Mouse (Mus musculus) liver, postnatal 0 days (tissue): ENCODE data around the gene Rarres2. TPM values are rescaled to one million over a fixed set of nuclear protein-coding genes. Genes with fewer than 3 reads are reported as not detected.

ENCODE experiments used
- ATAC-seq: fragments of 200-750 bp; cut with Nextera tagmentation; 2 replicates; pipeline ENCODE4 v1.8.0; 2017; ENCODE audit warnings: mild to moderate bottlenecking, moderate library complexity
- DNase-seq: peaks from one replicate; pipeline ENCODE4 v3.0.0-alpha.2; 2016
- H3K27ac ChIP-seq: fragments of 300-500 bp; sonication (generic); 2 replicates; pipeline ENCODE4 v1.5.1; 2014; ENCODE audit warnings: antibody characterized with exemption, moderate library complexity, mild to moderate bottlenecking, low read depth
- H3K27me3 ChIP-seq: fragments of 300-500 bp; sonication (generic); 2 replicates; pipeline ENCODE4 v1.6.1; 2014; ENCODE audit warnings: low read length, control low read depth, mixed read lengths; ENCODE audit not compliant: insufficient read depth
- H3K36me3 ChIP-seq: fragments of 300-500 bp; sonication (generic); replicated peaks from 2 replicates; pipeline ENCODE4 v1.6.1; 2014; ENCODE audit warnings: mild to moderate bottlenecking, control low read depth, low read length, moderate library complexity, mixed read lengths; ENCODE audit not compliant: insufficient read depth
- H3K4me1 ChIP-seq: fragments of 300-500 bp; sonication (generic); 2 replicates; pipeline ENCODE4 v1.6.1; 2014; ENCODE audit warnings: antibody characterized with exemption, mild to moderate bottlenecking, control low read depth; ENCODE audit not compliant: insufficient read depth
- H3K4me2 ChIP-seq: fragments of 300-500 bp; sonication (generic); 2 replicates; pipeline ENCODE4 v1.6.1; 2014; ENCODE audit warnings: low read depth, mild to moderate bottlenecking, low read length, moderate library complexity, mixed read lengths
- H3K4me3 ChIP-seq: fragments of 300-500 bp; sonication (generic); 2 replicates; pipeline ENCODE4 v1.5.1; 2014; ENCODE audit warnings: low read depth, low read length
- H3K9ac ChIP-seq: fragments of 300-500 bp; sonication (generic); replicated peaks from 2 replicates; pipeline ENCODE4 v1.6.1; 2014; ENCODE audit warnings: mild to moderate bottlenecking, moderate library complexity
- H3K9me3 ChIP-seq: fragments of 300-500 bp; sonication (generic); 2 replicates; pipeline ENCODE4 v1.6.1; 2016; ENCODE audit warnings: mild to moderate bottlenecking, control low read depth, low read length, mixed read lengths
- CTCF ChIP-seq: sonication (generic); IDR thresholded peaks from 2 replicates; pipeline ENCODE4 v1.5.1; 2016; ENCODE audit warnings: antibody characterized with exemption, low read depth
- EP300 ChIP-seq: IDR thresholded peaks from 2 replicates; pipeline ENCODE4 v1.6.1; 2016; ENCODE audit warnings: antibody characterized with exemption, low read depth, mild to moderate bottlenecking
- WGBS: fragments of 180-500 bp; shearing (Covaris S2); extraction: QIAGEN DNeasy Blood & Tissue Kit; methylation state at CpG from one replicate; pipeline ENCODE4 v1.1.7; 2014; ENCODE audit not compliant: insufficient replicate concordance; 5-methylcytosine and 5-hydroxymethylcytosine counted together
- polyA plus RNA-seq: library from polyadenylated mRNA; unstranded; fragments of >200 nt; fragmentation: Nextera tagmentation; extraction: Ambion mirVana; gene quantifications from 2 replicates; pipeline ENCODE4 v1.2.1, GENCODE M21; 2015

Gene Rarres2
- polyA plus RNA-seq, 1 experiment from 2014 or later, result 485 TPM

DNA sequence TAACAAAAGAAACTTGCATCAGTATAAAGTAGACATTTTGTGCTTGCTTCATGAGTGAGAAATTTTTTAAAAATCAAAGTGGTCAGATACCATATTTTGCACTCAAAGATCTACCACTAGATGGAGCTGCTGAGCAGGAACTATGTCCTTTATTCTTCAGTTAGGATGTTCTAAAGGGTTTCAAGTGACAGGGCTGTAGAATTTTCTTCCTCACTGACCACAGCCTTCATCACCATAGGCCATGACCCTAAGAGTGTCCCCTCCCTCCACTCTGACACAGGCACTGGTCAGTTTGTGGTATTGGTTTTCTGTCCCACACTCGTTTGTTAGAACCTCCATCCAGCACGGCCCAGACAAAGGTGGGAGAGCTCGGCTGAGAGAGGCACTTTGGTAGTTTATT, 9.4 kb upstream of the Rarres2 start:
- Histone ChIP-seq H3K4me2 (no peak overlapping the region), H3K27ac (no peak overlapping the region), H3K4me1 (no peaks in the 10 kb centered on the region), H3K9ac (no peak overlapping the region), H3K9me3 (peaks cover 2% of the 10 kb centered on the region; the same call in 1 of the 2 replicates), H3K4me3 (no peak overlapping the region), H3K36me3 (no peaks in the 10 kb centered on the region), H3K27me3 (no peaks in the 10 kb centered on the region)
- TF ChIP-seq EP300 (no peak), CTCF (peak; percentile 80)
- DNase-seq, result no peak
- 64% methylated on average over 3 of the region's 3 CpGs for WGBS
- no peak for ATAC-seq

DNA sequence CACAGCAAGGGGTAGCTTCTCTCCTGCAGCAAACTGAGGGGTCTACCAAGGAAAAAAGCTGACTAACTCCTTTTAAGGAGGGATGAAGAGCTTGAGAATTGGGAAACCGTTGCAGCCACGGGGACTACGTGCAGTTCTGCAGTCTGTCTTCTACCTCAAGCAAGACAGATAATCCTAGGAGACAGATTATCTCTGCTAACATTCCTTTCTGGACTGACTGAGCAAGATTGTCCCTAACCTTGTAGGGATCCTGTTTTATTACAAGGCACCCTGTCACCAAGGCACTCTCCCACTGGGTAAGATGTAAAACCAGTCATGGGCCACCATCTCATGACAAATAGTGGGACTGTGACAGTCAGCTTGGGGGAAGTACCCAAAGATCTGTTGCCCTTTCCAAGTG, 8.7 kb upstream of the Rarres2 start:
- ATAC-seq, result no peak
- Histone ChIP-seq H3K9ac (no peak overlapping the region), H3K27ac (no peak overlapping the region), H3K4me3 (no peak overlapping the region), H3K4me1 (no peaks in the 10 kb centered on the region), H3K4me2 (no peak overlapping the region), H3K27me3 (no peaks in the 10 kb centered on the region), H3K36me3 (no peaks in the 10 kb centered on the region), H3K9me3 (peaks cover under 1% of the 10 kb centered on the region; the same call in 1 of the 2 replicates)
- TF ChIP-seq EP300 (no peak), CTCF (no peak)
- WGBS, result 57% methylated on average over 3 of the region's 3 CpGs
- DNase-seq, result no peak

DNA sequence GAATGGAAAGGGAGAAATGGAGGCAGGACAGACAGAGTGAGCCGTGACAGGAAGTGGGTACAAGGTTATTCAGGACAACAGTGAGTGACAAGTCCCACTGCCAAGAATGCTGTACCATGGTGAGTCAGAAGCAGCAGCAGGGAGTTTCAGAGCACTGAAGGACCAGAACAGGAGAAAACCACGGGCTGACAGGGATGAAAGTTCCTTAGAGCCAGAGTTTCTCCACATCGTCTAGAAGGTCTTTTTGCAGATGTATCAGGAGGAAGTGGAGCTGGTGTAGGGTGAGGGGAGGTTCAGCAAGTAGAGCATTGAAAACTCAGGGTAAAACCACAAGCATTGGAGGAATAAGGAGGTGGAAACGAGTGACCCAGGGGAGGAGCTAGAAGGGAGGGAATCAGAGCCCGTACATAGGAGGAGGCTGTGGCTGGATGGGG, 6.6 kb upstream of the Rarres2 start:
- no peaks in the 10 kb centered on the region for H3K9me3 ChIP-seq
- no peak for TF ChIP-seq EP300
- no peaks in the 10 kb centered on the region for H3K36me3 ChIP-seq
- peak overlapping the region; percentile 55 for H3K27ac ChIP-seq
- H3K27me3 ChIP-seq, result no peaks in the 10 kb centered on the region
- ATAC-seq (no peak), DNase-seq (no peak)
- H3K4me3 ChIP-seq, result no peak overlapping the region
- H3K4me2 ChIP-seq, result 0 out of 2 replicates have a peak overlapping the region, but pooled peaks have one; percentile 13
- H3K9ac ChIP-seq, result no peak overlapping the region
- 13% methylated on average over 5 of the region's 5 CpGs for WGBS
- no peaks in the 10 kb centered on the region for H3K4me1 ChIP-seq

DNA sequence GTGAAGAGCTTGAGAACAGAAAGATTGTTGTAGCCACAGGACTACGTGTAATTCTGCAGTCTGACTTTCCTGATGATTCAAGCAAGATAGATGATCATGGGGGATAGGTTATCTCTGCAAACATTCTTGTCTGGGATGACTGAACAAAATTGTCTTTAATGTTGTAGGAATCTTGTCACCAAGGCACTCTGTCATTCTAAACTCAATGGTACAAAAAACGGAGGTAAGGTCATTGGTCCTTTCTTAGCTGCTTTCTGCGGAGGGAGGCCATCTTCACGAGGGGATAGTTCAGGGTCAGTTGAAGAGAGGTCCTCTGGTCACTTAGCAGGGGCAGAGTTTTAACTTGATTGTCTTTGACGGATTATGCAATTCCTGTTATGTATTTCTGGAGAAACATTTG, 6.1 kb upstream of the Rarres2 start:
- no peaks in the 10 kb centered on the region for H3K4me1 ChIP-seq
- DNase-seq (no peak), ATAC-seq (no peak)
- no peak overlapping the region for H3K4me3 ChIP-seq
- H3K36me3 ChIP-seq, result no peaks in the 10 kb centered on the region
- TF ChIP-seq CTCF, result no peak
- no peak for TF ChIP-seq EP300
- 43% methylated on average over 5 of the region's 5 CpGs for WGBS
- no peaks in the 10 kb centered on the region for H3K9me3 ChIP-seq
- H3K4me2 ChIP-seq, result no peak overlapping the region
- peak overlapping the region; percentile 55 for H3K27ac ChIP-seq
- no peak overlapping the region for H3K9ac ChIP-seq
- H3K27me3 ChIP-seq, result no peaks in the 10 kb centered on the region

DNA sequence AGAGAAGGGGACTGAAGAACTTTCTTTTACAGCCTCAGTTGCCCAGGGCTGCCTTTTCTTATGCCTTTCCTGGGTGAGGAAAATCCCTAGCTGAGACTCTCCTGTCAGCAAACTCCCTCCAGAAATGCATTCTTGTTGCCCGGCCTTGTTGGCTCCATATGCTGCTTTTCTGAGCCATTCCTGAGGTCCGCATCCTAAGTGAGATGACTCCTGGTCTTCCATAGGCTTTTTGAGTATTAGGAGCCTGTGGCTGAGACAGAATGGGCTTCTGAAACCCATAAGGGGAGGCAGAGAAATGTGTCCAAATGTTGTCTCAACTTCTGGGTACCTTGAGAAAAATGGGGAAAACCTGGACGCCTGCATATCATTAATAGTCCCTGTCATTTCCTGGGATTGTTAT, 1.4 kb upstream of the Rarres2 start:
- H3K4me3 ChIP-seq, result no peak overlapping the region
- ATAC-seq (no peak), DNase-seq (peak; percentile 4)
- H3K4me2 ChIP-seq, result no peak overlapping the region
- no peaks in the 10 kb centered on the region for H3K9me3 ChIP-seq
- H3K9ac ChIP-seq, result no peak overlapping the region
- TF ChIP-seq EP300 (no peak), CTCF (no peak)
- H3K36me3 ChIP-seq, result no peaks in the 10 kb centered on the region
- 69% methylated on average over 3 of the region's 3 CpGs for WGBS
- H3K4me1 ChIP-seq, result peaks cover 19% of the 10 kb centered on the region
- H3K27me3 ChIP-seq, result no peaks in the 10 kb centered on the region
- H3K27ac ChIP-seq, result no peak overlapping the region

DNA sequence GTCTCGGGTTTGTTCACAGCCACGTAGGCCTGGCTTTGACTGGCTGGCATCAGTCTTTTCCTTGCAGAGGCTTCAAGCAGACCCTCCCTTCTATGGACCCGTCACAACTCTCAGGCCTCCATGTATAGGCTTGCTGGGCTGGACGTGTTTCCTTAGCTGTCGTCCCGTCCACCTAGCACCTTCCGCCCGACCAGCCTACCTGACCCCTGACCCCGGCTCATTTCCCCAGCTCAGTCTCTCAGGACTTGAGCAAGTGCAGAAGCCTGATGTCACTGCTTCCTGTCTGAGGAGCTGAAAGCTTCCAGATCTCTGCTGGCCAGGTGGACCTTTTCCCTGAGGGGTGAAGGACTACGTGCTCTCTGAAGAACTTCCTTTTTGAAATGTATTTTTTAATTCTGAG, 691 bp upstream of the Rarres2 start:
- Histone ChIP-seq H3K36me3 (no peaks in the 10 kb centered on the region), H3K4me3 (no peak overlapping the region), H3K4me1 (peaks cover 19% of the 10 kb centered on the region), H3K9me3 (no peaks in the 10 kb centered on the region), H3K4me2 (no peak overlapping the region), H3K27me3 (no peaks in the 10 kb centered on the region), H3K27ac (peak overlapping the region; percentile 71), H3K9ac (no peak overlapping the region)
- 52% methylated on average over 10 of the region's 10 CpGs for WGBS
- DNase-seq (peak; percentile 32), ATAC-seq (no peak)
- TF ChIP-seq CTCF (no peak), EP300 (no peak)

DNA sequence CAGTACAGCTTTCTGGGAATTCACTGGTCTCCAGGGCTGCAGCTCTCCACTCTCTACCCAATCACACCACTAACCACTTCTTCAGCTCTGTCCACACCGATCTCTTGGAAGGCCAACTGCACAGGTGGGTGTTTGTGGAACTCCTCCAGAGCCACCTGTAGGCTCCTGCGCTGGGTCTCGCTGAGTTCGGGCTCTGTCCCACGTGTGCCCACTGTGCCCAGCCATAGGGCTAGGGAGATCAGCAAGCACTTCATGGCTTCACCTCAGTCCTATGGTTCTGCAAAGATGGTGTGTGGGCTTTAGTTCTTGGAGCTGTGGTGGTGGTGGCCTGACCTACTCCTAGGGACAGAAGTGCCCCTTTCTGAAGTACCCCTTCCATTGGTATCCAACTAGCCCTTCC, 575 bp downstream of the Rarres2 start:
- Histone ChIP-seq H3K9ac (peak overlapping the region; percentile 36), H3K4me3 (peak overlapping the region; percentile 36), H3K27me3 (no peaks in the 10 kb centered on the region), H3K9me3 (no peaks in the 10 kb centered on the region), H3K27ac (peak overlapping the region; percentile 84), H3K4me2 (peak overlapping the region; percentile 68), H3K4me1 (peaks cover 19% of the 10 kb centered on the region), H3K36me3 (no peaks in the 10 kb centered on the region)
- DNase-seq (no peak), ATAC-seq (no peak)
- WGBS, result 79% methylated on average over 5 of the region's 5 CpGs
- TF ChIP-seq CTCF (no peak), EP300 (no peak)
